Mouse (Mus musculus) intestine, postnatal 0 days (tissue): ENCODE data around the gene Mvb12b. TPM values are rescaled to one million over a fixed set of nuclear protein-coding genes. Genes with fewer than 3 reads are reported as not detected.

Experiments used
- ATAC-seq: fragments of 200-750 bp; cut with Nextera tagmentation; 2 replicates; pipeline ENCODE4 v1.8.0; 2017; ENCODE audit warnings: mild to moderate bottlenecking, moderate TSS enrichment, moderate library complexity
- H3K27ac ChIP-seq: fragments of 300-500 bp; sonication (generic); 2 replicates; pipeline ENCODE4 v1.5.1; 2014; ENCODE audit warnings: mild to moderate bottlenecking, low read depth, low read length, moderate library complexity
- H3K27me3 ChIP-seq: fragments of 300-500 bp; sonication (generic); replicated peaks from 2 replicates; pipeline ENCODE4 v1.6.1; 2014; ENCODE audit warnings: low read length, mixed read lengths; ENCODE audit not compliant: control insufficient read depth, insufficient read depth
- H3K36me3 ChIP-seq: fragments of 300-500 bp; sonication (generic); 2 replicates; pipeline ENCODE4 v1.6.1; 2014; ENCODE audit warnings: mild to moderate bottlenecking, moderate library complexity; ENCODE audit not compliant: control insufficient read depth, insufficient read depth
- H3K4me1 ChIP-seq: fragments of 300-500 bp; sonication (generic); replicated peaks from 2 replicates; pipeline ENCODE4 v1.6.1; 2014; ENCODE audit warnings: antibody characterized with exemption, low read length, mixed read lengths; ENCODE audit not compliant: control insufficient read depth, insufficient read depth
- H3K4me2 ChIP-seq: fragments of 300-500 bp; sonication (generic); replicated peaks from 2 replicates; pipeline ENCODE4 v1.6.1; 2014; ENCODE audit warnings: low read depth, mild to moderate bottlenecking, moderate library complexity
- H3K4me3 ChIP-seq: fragments of 300-500 bp; sonication (generic); 2 replicates; pipeline ENCODE4 v1.5.1; 2014; ENCODE audit warnings: low read depth, low read length
- H3K9ac ChIP-seq: fragments of 300-500 bp; sonication (generic); 2 replicates; pipeline ENCODE4 v1.6.1; 2014; ENCODE audit warnings: mild to moderate bottlenecking, low read depth, low read length
- H3K9me3 ChIP-seq: fragments of 300-500 bp; sonication (generic); 2 replicates; pipeline ENCODE4 v1.6.1; 2016; ENCODE audit warnings: mixed run types; ENCODE audit not compliant: control insufficient read depth
- CTCF ChIP-seq: sonication (generic); IDR thresholded peaks from 2 replicates; pipeline ENCODE4 v1.5.1; 2016; ENCODE audit warnings: low read depth, mild to moderate bottlenecking, control low read depth, antibody characterized with exemption, moderate library complexity
- WGBS: fragments of 180-500 bp; shearing (Covaris S2); extraction: QIAGEN DNeasy Blood & Tissue Kit; methylation state at CpG from one replicate; pipeline ENCODE4 v1.1.7; 2014; 5-methylcytosine and 5-hydroxymethylcytosine counted together
- polyA plus RNA-seq: library from polyadenylated mRNA; unstranded; fragments of >200 nt; fragmentation: Nextera tagmentation; extraction: Ambion mirVana; gene quantifications from 2 replicates; pipeline ENCODE4 v1.2.1, GENCODE M21; 2015

Mvb12b gene
- polyA plus RNA-seq, 1 experiment from 2014 or later: 6.7 TPM

DNA sequence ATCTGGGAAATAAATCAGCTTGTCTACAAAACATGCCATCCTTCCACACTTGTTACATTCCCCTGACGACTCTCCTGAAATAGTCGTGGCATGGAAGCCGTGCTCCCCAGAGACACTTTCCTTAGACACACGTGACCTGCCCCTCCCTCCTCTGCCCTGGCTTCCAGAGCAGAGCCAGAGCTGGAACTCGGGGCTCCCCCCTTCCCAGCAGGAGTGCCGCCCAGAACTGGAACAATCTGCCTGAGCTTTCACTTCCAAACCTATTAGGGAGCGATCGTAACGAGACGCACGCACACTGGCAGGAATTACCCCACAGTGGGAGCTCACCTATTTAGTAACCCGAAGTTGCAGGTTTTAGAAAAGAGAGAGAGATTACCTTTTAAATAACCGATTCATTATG is 86.0 kb downstream of the Mvb12b start:
- H3K9me3 ChIP-seq: no peaks in the 10 kb centered on the region
- H3K4me1 ChIP-seq: no peaks in the 10 kb centered on the region
- H3K4me3 ChIP-seq: no peak overlapping the region
- TF ChIP-seq CTCF: no peak
- H3K27me3 ChIP-seq: no peaks in the 10 kb centered on the region
- H3K36me3 ChIP-seq: no peaks in the 10 kb centered on the region
- WGBS: 78% methylated on average over 13 of the region's 13 CpGs
- H3K9ac ChIP-seq: no peak overlapping the region
- H3K4me2 ChIP-seq: no peak overlapping the region
- no peak for ATAC-seq
- no peak overlapping the region for H3K27ac ChIP-seq

GRCm38 (mm10) chr2:33801336-33801735 is 86.4 kb downstream of the Mvb12b start:
- Histone ChIP-seq H3K9ac (no peak overlapping the region), H3K4me1 (no peaks in the 10 kb centered on the region), H3K27ac (no peak overlapping the region), H3K27me3 (no peaks in the 10 kb centered on the region), H3K4me3 (no peak overlapping the region), H3K36me3 (no peaks in the 10 kb centered on the region), H3K9me3 (no peaks in the 10 kb centered on the region), H3K4me2 (no peak overlapping the region)
- no peak for TF ChIP-seq CTCF
- ATAC-seq: no peak
- WGBS: 85% methylated on average over 8 of the region's 8 CpGs

DNA sequence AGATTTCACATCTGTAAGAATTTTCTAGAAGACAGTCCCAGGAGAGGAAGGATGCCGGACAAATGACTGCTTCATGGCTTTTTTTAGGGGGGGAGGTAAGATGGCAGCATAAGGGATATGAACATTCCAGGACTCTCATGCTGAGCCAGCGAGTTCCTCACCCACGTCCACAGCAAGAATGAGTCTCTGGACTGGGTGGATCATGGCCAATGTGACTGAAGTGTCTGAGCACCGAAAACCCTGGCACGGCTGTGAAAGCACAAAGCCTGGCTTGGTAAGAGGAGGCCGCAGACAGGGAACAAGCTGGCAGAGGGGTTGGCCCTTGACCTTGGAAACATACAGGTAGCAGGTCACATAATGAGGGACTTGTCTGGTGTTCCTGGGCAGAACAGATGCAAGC is 87.5 kb downstream of the Mvb12b start:
- H3K36me3 ChIP-seq: no peaks in the 10 kb centered on the region
- no peaks in the 10 kb centered on the region for H3K9me3 ChIP-seq
- ATAC-seq: no peak
- H3K9ac ChIP-seq: no peak overlapping the region
- no peak overlapping the region for H3K4me3 ChIP-seq
- WGBS: 89% methylated on average over 6 of the region's 6 CpGs
- no peaks in the 10 kb centered on the region for H3K27me3 ChIP-seq
- H3K27ac ChIP-seq: no peak overlapping the region
- TF ChIP-seq CTCF: no peak
- H3K4me2 ChIP-seq: no peak overlapping the region
- H3K4me1 ChIP-seq: no peaks in the 10 kb centered on the region

- no peak overlapping the region for H3K4me2 ChIP-seq
- no peak for TF ChIP-seq CTCF
These were observed 91.9 kb downstream of the Mvb12b start for GRCm38 (mm10) chr2:33795716-33796472.

GRCm38 (mm10) chr2:33795001-33795580 is 92.7 kb downstream of the Mvb12b start:
- Histone ChIP-seq H3K4me2 (no peak overlapping the region), H3K36me3 (no peaks in the 10 kb centered on the region), H3K4me1 (no peaks in the 10 kb centered on the region), H3K4me3 (no peak overlapping the region), H3K27me3 (no peaks in the 10 kb centered on the region), H3K9ac (no peak overlapping the region), H3K9me3 (no peaks in the 10 kb centered on the region), H3K27ac (no peak overlapping the region)
- TF ChIP-seq CTCF: no peak
- WGBS: 92% methylated on average over 7 of the region's 7 CpGs
- ATAC-seq: no peak

More at GRCm38 (mm10) chr2:33795716-33796472, 91.9 kb downstream of the Mvb12b start:
- H3K4me3 ChIP-seq: no peak overlapping the region
- H3K36me3 ChIP-seq: no peaks in the 10 kb centered on the region
- no peaks in the 10 kb centered on the region for H3K27me3 ChIP-seq
- H3K9ac ChIP-seq: no peak overlapping the region
- H3K4me1 ChIP-seq: no peaks in the 10 kb centered on the region
- H3K27ac ChIP-seq: no peak overlapping the region
- ATAC-seq: no peak
- H3K9me3 ChIP-seq: no peaks in the 10 kb centered on the region
- WGBS: 88% methylated on average over 15 of the region's 15 CpGs

DNA sequence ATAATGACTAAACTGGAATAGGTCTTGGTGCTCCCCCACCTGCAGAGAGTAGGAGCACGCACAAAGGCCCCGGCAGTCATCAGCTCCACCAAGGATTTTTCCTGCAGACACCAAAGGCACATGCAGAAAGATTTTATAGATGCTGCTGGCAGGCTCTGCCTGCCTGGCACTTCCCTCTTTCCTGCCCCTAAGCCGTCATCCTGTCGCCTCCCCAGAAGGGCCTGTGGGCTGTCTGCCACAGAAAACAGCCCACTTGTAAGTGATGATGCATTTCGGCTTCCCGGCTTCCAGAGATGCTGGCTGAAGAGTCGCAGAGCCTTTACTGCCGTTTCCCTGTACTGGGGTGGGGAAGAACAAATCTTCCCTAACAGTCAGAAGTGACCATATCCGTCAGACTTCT is 93.3 kb downstream of the Mvb12b start:
- no peak for ATAC-seq
- H3K36me3 ChIP-seq: no peaks in the 10 kb centered on the region
- H3K4me2 ChIP-seq: no peak overlapping the region
- no peak overlapping the region for H3K9ac ChIP-seq
- no peak for TF ChIP-seq CTCF
- no peaks in the 10 kb centered on the region for H3K4me1 ChIP-seq
- H3K4me3 ChIP-seq: no peak overlapping the region
- 66% methylated on average over 9 of the region's 9 CpGs for WGBS
- no peak overlapping the region for H3K27ac ChIP-seq
- H3K9me3 ChIP-seq: no peaks in the 10 kb centered on the region
- no peaks in the 10 kb centered on the region for H3K27me3 ChIP-seq
